ENCODE assay signal across 9 mouse cellular contexts in the genomic region with DNA sequence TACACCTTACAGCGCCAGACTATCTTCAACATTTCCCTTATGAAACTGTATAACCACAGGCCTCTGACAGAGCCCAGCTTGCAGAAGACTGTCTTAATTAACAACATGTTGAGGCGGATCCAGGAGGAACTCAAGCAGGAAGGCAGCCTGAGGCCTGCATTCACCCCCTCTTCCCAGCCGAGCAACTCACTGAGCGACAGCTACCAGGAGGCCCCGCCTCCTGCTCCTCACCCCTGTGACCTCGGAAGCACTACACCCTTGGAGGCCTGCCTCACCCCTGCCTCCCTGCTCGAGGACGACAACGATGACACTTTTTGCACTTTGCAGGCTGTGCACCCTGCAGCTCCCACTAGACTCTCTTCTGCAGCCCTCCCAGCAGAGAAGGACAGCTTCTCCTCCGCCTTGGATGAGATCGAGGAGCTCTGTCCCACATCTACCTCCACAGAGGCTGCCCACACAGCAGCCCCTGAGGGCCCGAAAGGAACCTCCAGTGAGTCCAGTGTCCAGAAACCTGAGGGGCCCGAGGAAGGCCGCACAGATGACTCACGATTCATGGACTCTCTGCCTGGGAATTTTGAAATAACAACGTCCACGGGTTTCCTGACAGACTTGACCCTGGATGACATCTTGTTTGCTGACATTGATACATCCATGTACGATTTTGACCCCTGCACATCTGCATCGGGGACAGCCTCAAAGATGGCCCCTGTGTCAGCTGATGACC.
DNase-seq lines count a peak whose midpoint lies in the region; ATAC-seq and TF ChIP-seq lines count a peak whose summit lies in the region.
"Had no signal": no experiment of that assay in that cellular context is flagged by ENCODE, and none has a peak within 500 bp of the region (broad histone marks: within the 10 kb centered on the region; RNA-seq: fewer than 3 reads in every experiment).

No protein-coding gene starts in this region.

- no peak overlapping the region for H3K4me2 ChIP-seq in hindbrain, embryonic 11.5 days (replicated peaks; ENCODE audit: low read depth, low read length)

- no peak for TF ChIP-seq EP300 in heart, adult 2 months (IDR thresholded peaks at IDR 0.05; ENCODE audit: insufficient read depth, low read depth, low read length)

- no peak overlapping the region for H3K27ac ChIP-seq in heart, adult 2 months
- peak overlapping the region; percentile 47; the same call in 1 of the 2 replicates for H3K27ac ChIP-seq in hindbrain, embryonic 11.5 days (ENCODE audit: low read depth, low read length)
- peak overlapping the region; percentile 19; the same call in 1 of the 2 replicates for H3K27ac ChIP-seq in liver, adult 2 months (replicated peaks; ENCODE audit: insufficient read depth, low read depth, low read length)

- no peak for TF ChIP-seq CTCF in heart, adult 2 months (IDR thresholded peaks at IDR 0.05)
- no peak for TF ChIP-seq CTCF in liver, adult 2 months (IDR thresholded peaks at IDR 0.05; ENCODE audit: low read depth, low read length)

- H3K4me3 ChIP-seq in heart, adult 2 months: no peak overlapping the region
- H3K4me3 ChIP-seq in hindbrain, embryonic 11.5 days (ENCODE audit: low read depth, low read length): no peak overlapping the region
- H3K4me3 ChIP-seq in liver, adult 2 months (ENCODE audit: insufficient read depth, low read depth, low read length): no peak overlapping the region

- intact Hi-C loops in heart, adult 2 months (cut with DNase I): no loop called here

- DNase-seq in heart, adult 2 months: peak; percentile 26 to 51
- no peak for DNase-seq in heart, postnatal 4 days
- peak; percentile 78 for DNase-seq in R1 (ENCODE audit: low read depth, low spot score)
- peak; percentile 57 for DNase-seq in hindbrain, embryonic 11.5 days (ENCODE audit: low spot score)
- DNase-seq in liver, adult 2 months (ENCODE audit: extremely low read depth, low read depth, low spot score): no peak
- DNase-seq in ovary, postnatal 14 days (ENCODE audit: low spot score): no peak
- no peak for DNase-seq in right cerebral cortex, postnatal 4 days

- 46% methylated on average over 19 of the region's 19 CpGs for WGBS in heart, adult 2 months
- 36% methylated on average over 19 of the region's 19 CpGs for WGBS in hindbrain, embryonic 11.5 days
- WGBS in liver, adult 2 months: 37% methylated on average over 19 of the region's 19 CpGs

- no peak overlapping the region for H3K9ac ChIP-seq in heart, adult 2 months (ENCODE audit: low read depth, low read length)
- H3K9ac ChIP-seq in hindbrain, embryonic 11.5 days (ENCODE audit: low read depth, low read length): 0 out of 2 replicates have a peak overlapping the region, but pooled peaks have one; percentile 1
- no peak overlapping the region for H3K9ac ChIP-seq in liver, adult 2 months (ENCODE audit: low read depth, low read length)

- peak; percentile 39; the same call in 1 of the 2 replicates for ATAC-seq in hindbrain, embryonic 11.5 days (ENCODE audit: low FRiP score)
- ATAC-seq in inflammation-experienced regulatory T-cells, adult 6 months: no peak

- no peaks in the 10 kb centered on the region for H3K27me3 ChIP-seq in heart, adult 2 months (ENCODE audit: control insufficient read depth, insufficient read depth, low read length)
- no peaks in the 10 kb centered on the region for H3K27me3 ChIP-seq in hindbrain, embryonic 11.5 days (ENCODE audit: control insufficient read depth, insufficient read depth, low read length)
- H3K27me3 ChIP-seq in liver, adult 2 months (ENCODE audit: control insufficient read depth, insufficient read depth, low read length): no peaks in the 10 kb centered on the region
- H3K27me3 ChIP-seq: CH12.LX had no signal

- no peaks in the 10 kb centered on the region for H3K36me3 ChIP-seq in heart, adult 2 months (ENCODE audit: control insufficient read depth, insufficient read depth, low read length)
- no peaks in the 10 kb centered on the region for H3K36me3 ChIP-seq in hindbrain, embryonic 11.5 days (ENCODE audit: control insufficient read depth, insufficient read depth, low read length)
- peaks cover 15% of the 10 kb centered on the region; the same call in 1 of the 2 replicates for H3K36me3 ChIP-seq in liver, adult 2 months (ENCODE audit: control insufficient read depth, insufficient read depth, low read length)

- TF ChIP-seq POLR2A in heart, adult 2 months (IDR thresholded peaks at IDR 0.05; ENCODE audit: insufficient read depth, low read depth, low read length): no peak
- TF ChIP-seq POLR2A in liver, adult 2 months (IDR thresholded peaks at IDR 0.05; ENCODE audit: extremely low read depth, insufficient read depth, low read length): no peak

- peaks cover 8% of the 10 kb centered on the region for H3K79me2 ChIP-seq in heart, adult 2 months (replicated peaks; ENCODE audit: control insufficient read depth, insufficient read depth, low read length)
- peaks cover 28% of the 10 kb centered on the region for H3K79me2 ChIP-seq in liver, adult 2 months (ENCODE audit: control insufficient read depth, insufficient read depth, low read length)

- H3K4me1 ChIP-seq in heart, adult 2 months (ENCODE audit: control insufficient read depth, insufficient read depth, low read length): peaks cover 8% of the 10 kb centered on the region
- H3K4me1 ChIP-seq in hindbrain, embryonic 11.5 days (replicated peaks; ENCODE audit: control insufficient read depth, insufficient read depth, low read length): peaks cover 19% of the 10 kb centered on the region
- H3K4me1 ChIP-seq in liver, adult 2 months (ENCODE audit: control insufficient read depth, insufficient read depth, low read length): peaks cover 9% of the 10 kb centered on the region; the same call in 1 of the 2 replicates

- H3K9me3 ChIP-seq in hindbrain, embryonic 11.5 days (ENCODE audit: control insufficient read depth, low read length): no peaks in the 10 kb centered on the region

Comparison
In these comparisons a context has a peak if more than half of its experiments do, and no peak if none do; other contexts are left out.
1. DNase-seq: peak in heart, adult 2 months (2 of 2), R1 (single experiment) and hindbrain, embryonic 11.5 days (single experiment); none in heart, postnatal 4 days (single experiment), liver, adult 2 months (single experiment), ovary, postnatal 14 days (single experiment) and right cerebral cortex, postnatal 4 days (single experiment).